Mouse (Mus musculus): ENCODE measurements around the gene Ptprg.

GRCm38 (mm10) chr14:11640372-11640771 is 87.0 kb downstream of the Ptprg start:
- no peak for TF ChIP-seq CTCF (IDR thresholded peaks at IDR 0.05; ENCODE audit: control insufficient read depth, insufficient read depth, insufficient read length)
- TF ChIP-seq MYOD1 (IDR thresholded peaks at IDR 0.05; ENCODE audit: control insufficient read depth, insufficient read length, low read depth) = no peak
- TF ChIP-seq CEBPB (IDR thresholded peaks at IDR 0.05; ENCODE audit: low read depth) = no peak
- TF ChIP-seq MAX (IDR thresholded peaks at IDR 0.05) = no peak
- TF ChIP-seq USF1 (IDR thresholded peaks at IDR 0.05; ENCODE audit: low read depth) = no peak
- TF ChIP-seq MYOG (IDR thresholded peaks at IDR 0.05; ENCODE audit: control insufficient read depth, extremely low read depth, insufficient read length) = no peak

All from C2C12 (cell line).